Mouse (Mus musculus): ENCODE measurements at regions not wholly inside any gene's neighbourhood (a gene's known extent, or its start where the extent isn't known, plus 50 kb on each side); places are given as distances from the start of the nearest gene placed in this dataset.

DNA sequence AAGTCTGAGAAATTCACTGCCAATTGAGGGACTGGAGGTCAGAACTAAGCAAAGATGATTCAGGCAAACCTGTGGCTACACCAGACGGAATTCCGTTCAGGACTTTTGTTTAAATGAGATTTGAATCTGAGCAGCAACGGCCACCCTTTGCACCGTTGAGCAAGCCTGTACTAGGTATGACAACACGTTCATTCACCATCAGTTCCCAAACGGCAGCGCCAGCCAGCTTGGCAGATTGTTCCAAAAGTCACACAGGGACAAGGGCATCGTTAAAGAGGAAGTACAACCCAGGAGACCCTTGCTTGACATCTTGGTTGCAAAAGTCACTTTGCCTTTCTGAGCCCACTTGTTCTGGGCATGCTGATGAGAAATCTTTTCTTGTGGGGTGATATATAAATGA, 233.5 kb downstream of the Foxo1 start:
- Histone ChIP-seq H3K4me1 (ENCODE audit: control insufficient read depth, low read depth, low read length) (no peaks in the 10 kb centered on the region; the same call in none of the 2 replicates), H3K9ac (ENCODE audit: low read depth, low read length) (no peak overlapping the region), H3K27me3 (ENCODE audit: control insufficient read depth, insufficient read depth, low read depth, low read length) (no peaks in the 10 kb centered on the region), H3K9me3 (replicated peaks; ENCODE audit: control insufficient read depth, low read length) (no peaks in the 10 kb centered on the region), H3K27ac (ENCODE audit: low read length) (peak overlapping the region; percentile 48; the same call in 1 of the 2 replicates), H3K36me3 (ENCODE audit: control insufficient read depth, insufficient read depth) (no peaks in the 10 kb centered on the region), H3K4me3 (ENCODE audit: low read depth, low read length) (no peak overlapping the region), H3K4me2 (ENCODE audit: low read depth, low read length) (no peak overlapping the region)
- ATAC-seq (ENCODE audit: low read depth) = peak; percentile 51
- 51% methylated on average over 8 of the region's 8 CpGs for WGBS (ENCODE audit: insufficient replicate concordance)

DNA sequence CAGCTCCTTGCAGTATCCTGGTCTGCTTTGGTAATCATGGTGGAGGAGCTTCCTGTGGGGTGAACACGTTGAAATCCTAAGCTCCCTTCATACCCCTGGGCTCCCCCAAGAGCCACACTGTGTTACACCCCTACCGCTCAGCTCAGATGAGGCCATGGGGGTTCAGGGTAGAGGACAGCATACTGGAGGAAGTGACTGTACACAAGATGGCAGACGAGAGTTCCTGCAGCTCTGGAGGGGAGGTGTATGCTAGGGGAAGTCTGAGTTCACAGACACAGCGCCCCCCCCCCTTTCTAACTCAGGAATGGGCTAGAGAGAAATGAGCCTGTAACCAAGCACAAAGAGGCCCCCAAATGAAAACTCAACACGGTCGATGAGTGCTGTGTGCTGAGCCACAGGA, 231.9 kb downstream of the Foxo1 start:
- ATAC-seq (ENCODE audit: low read depth) = no peak
- Histone ChIP-seq H3K27me3 (ENCODE audit: control insufficient read depth, insufficient read depth, low read depth, low read length) (no peaks in the 10 kb centered on the region), H3K4me2 (ENCODE audit: low read depth, low read length) (no peak overlapping the region), H3K27ac (ENCODE audit: low read length) (no peak overlapping the region), H3K4me1 (ENCODE audit: control insufficient read depth, low read depth, low read length) (no peaks in the 10 kb centered on the region; the same call in none of the 2 replicates), H3K4me3 (ENCODE audit: low read depth, low read length) (no peak overlapping the region), H3K9me3 (replicated peaks; ENCODE audit: control insufficient read depth, low read length) (no peaks in the 10 kb centered on the region), H3K36me3 (ENCODE audit: control insufficient read depth, insufficient read depth) (no peaks in the 10 kb centered on the region), H3K9ac (ENCODE audit: low read depth, low read length) (no peak overlapping the region)
- 59% methylated on average over 6 of the region's 6 CpGs for WGBS (ENCODE audit: insufficient replicate concordance)

DNA sequence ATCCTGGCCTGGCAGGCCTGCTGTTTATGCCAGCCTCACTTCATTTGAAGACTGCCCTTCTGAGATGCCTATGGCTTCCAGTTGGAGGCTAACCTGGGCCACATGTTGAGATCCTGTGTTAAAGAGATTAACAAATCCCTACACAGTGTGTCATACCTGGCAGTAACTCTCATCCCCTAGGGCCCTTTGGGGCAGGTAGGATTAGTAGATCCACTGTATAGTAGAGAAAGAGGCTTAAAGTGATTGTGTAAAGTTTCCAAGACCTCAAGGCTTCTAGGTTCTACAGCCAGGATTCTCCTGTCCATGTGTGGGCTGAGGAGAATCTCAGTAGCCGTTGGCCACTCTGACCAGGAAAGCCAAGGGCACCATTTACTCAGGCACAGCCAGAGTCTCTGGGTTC, 231.4 kb downstream of the Foxo1 start:
- Histone ChIP-seq H3K36me3 (ENCODE audit: control insufficient read depth, insufficient read depth) (no peaks in the 10 kb centered on the region), H3K27me3 (ENCODE audit: control insufficient read depth, insufficient read depth, low read depth, low read length) (no peaks in the 10 kb centered on the region), H3K4me2 (ENCODE audit: low read depth, low read length) (no peak overlapping the region), H3K9me3 (replicated peaks; ENCODE audit: control insufficient read depth, low read length) (no peaks in the 10 kb centered on the region), H3K4me1 (ENCODE audit: control insufficient read depth, low read depth, low read length) (no peaks in the 10 kb centered on the region; the same call in none of the 2 replicates), H3K27ac (ENCODE audit: low read length) (no peak overlapping the region), H3K9ac (ENCODE audit: low read depth, low read length) (no peak overlapping the region), H3K4me3 (ENCODE audit: low read depth, low read length) (no peak overlapping the region)
- ATAC-seq (ENCODE audit: low read depth) = no peak
- WGBS (ENCODE audit: insufficient replicate concordance) = 71% methylated on average over 1 of the region's 1 CpGs

GRCm38 (mm10) chr3:52498506-52499228, 230.5 kb downstream of the Foxo1 start:
- H3K27ac ChIP-seq (ENCODE audit: low read length) = no peak overlapping the region
- H3K36me3 ChIP-seq (ENCODE audit: control insufficient read depth, insufficient read depth) = no peaks in the 10 kb centered on the region
- H3K4me3 ChIP-seq (ENCODE audit: low read depth, low read length) = no peak overlapping the region
- no peaks in the 10 kb centered on the region; the same call in none of the 2 replicates for H3K4me1 ChIP-seq (ENCODE audit: control insufficient read depth, low read depth, low read length)
- H3K4me2 ChIP-seq (ENCODE audit: low read depth, low read length) = no peak overlapping the region
- 60% methylated on average over 15 of the region's 15 CpGs for WGBS (ENCODE audit: insufficient replicate concordance)
- no peaks in the 10 kb centered on the region for H3K27me3 ChIP-seq (ENCODE audit: control insufficient read depth, insufficient read depth, low read depth, low read length)
- H3K9ac ChIP-seq (ENCODE audit: low read depth, low read length) = no peak overlapping the region
- no peak for ATAC-seq (ENCODE audit: low read depth)
- H3K9me3 ChIP-seq (replicated peaks; ENCODE audit: control insufficient read depth, low read length) = no peaks in the 10 kb centered on the region

DNA sequence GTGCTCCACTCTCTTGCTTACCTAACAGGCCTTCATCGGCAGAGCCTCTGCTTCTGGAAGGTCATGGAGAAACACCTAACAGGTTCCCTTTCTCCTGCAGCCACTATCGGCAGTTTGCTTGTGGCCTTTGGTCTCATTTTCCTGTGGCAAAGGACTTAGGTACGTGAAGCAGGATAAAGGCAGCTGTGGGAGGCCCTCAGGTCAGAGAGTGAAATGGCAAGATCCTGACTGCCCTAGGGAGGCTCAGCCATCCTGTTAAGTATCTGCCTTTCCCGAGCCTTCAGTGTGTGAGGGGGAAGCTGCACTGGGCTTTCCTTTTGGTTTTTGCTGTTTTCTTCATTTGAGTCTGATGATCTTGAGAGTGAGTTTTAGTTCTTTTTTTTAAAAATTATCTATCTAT, 228.8 kb downstream of the Foxo1 start:
- H3K4me1 ChIP-seq (ENCODE audit: control insufficient read depth, low read depth, low read length) = no peaks in the 10 kb centered on the region; the same call in none of the 2 replicates
- no peak overlapping the region for H3K4me2 ChIP-seq (ENCODE audit: low read depth, low read length)
- no peak for ATAC-seq (ENCODE audit: low read depth)
- H3K36me3 ChIP-seq (ENCODE audit: control insufficient read depth, insufficient read depth) = no peaks in the 10 kb centered on the region
- H3K9ac ChIP-seq (ENCODE audit: low read depth, low read length) = no peak overlapping the region
- no peak overlapping the region for H3K27ac ChIP-seq (ENCODE audit: low read length)
- H3K9me3 ChIP-seq (replicated peaks; ENCODE audit: control insufficient read depth, low read length) = no peaks in the 10 kb centered on the region
- 63% methylated on average over 4 of the region's 4 CpGs for WGBS (ENCODE audit: insufficient replicate concordance)
- no peaks in the 10 kb centered on the region for H3K27me3 ChIP-seq (ENCODE audit: control insufficient read depth, insufficient read depth, low read depth, low read length)
- no peak overlapping the region for H3K4me3 ChIP-seq (ENCODE audit: low read depth, low read length)

GRCm38 (mm10) chr3:52495401-52495800, 227.3 kb downstream of the Foxo1 start:
- H3K27ac ChIP-seq (ENCODE audit: low read length) = no peak overlapping the region
- no peak overlapping the region for H3K4me2 ChIP-seq (ENCODE audit: low read depth, low read length)
- H3K9me3 ChIP-seq (replicated peaks; ENCODE audit: control insufficient read depth, low read length) = no peaks in the 10 kb centered on the region
- H3K9ac ChIP-seq (ENCODE audit: low read depth, low read length) = no peak overlapping the region
- no peaks in the 10 kb centered on the region; the same call in 1 of the 2 replicates for H3K4me1 ChIP-seq (ENCODE audit: control insufficient read depth, low read depth, low read length)
- 0 out of 2 replicates have a peak, but pooled peaks have one; percentile 37 for ATAC-seq (ENCODE audit: low read depth)
- no peak overlapping the region for H3K4me3 ChIP-seq (ENCODE audit: low read depth, low read length)
- no peaks in the 10 kb centered on the region for H3K27me3 ChIP-seq (ENCODE audit: control insufficient read depth, insufficient read depth, low read depth, low read length)
- no peaks in the 10 kb centered on the region for H3K36me3 ChIP-seq (ENCODE audit: control insufficient read depth, insufficient read depth)

DNA sequence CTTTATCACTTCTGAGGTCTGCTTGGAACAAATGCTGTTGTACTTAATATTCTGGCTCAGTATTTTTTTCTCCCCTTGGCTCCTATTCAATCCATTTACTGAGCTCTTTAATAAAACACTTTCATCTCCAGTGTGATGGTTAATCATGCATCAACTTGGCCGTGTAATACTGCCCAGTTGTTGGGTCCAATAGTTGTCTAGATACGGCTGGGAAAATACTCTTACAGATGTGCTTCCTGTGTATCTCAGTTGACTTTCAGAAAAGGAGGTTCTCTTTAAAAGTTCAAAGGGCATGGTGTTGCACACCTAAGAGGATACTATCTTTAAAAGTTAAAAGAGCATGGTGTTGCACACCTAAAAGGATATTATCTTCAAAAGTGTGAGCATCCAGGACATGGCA, 226.8 kb downstream of the Foxo1 start:
- H3K4me3 ChIP-seq (ENCODE audit: low read depth, low read length) = no peak overlapping the region
- H3K9ac ChIP-seq (ENCODE audit: low read depth, low read length) = no peak overlapping the region
- no peaks in the 10 kb centered on the region for H3K9me3 ChIP-seq (replicated peaks; ENCODE audit: control insufficient read depth, low read length)
- no peaks in the 10 kb centered on the region for H3K27me3 ChIP-seq (ENCODE audit: control insufficient read depth, insufficient read depth, low read depth, low read length)
- no peaks in the 10 kb centered on the region for H3K36me3 ChIP-seq (ENCODE audit: control insufficient read depth, insufficient read depth)
- ATAC-seq (ENCODE audit: low read depth) = no peak
- no peak overlapping the region for H3K4me2 ChIP-seq (ENCODE audit: low read depth, low read length)
- WGBS (ENCODE audit: insufficient replicate concordance) = 58% methylated on average over 2 of the region's 2 CpGs
- no peak overlapping the region for H3K27ac ChIP-seq (ENCODE audit: low read length)
- peaks cover 2% of the 10 kb centered on the region; the same call in 1 of the 2 replicates for H3K4me1 ChIP-seq (ENCODE audit: control insufficient read depth, low read depth, low read length)

GRCm38 (mm10) chr3:52479186-52479585, 211.1 kb downstream of the Foxo1 start:
- H3K4me1 ChIP-seq (ENCODE audit: control insufficient read depth, low read depth, low read length) = no peaks in the 10 kb centered on the region
- H3K27ac ChIP-seq (ENCODE audit: low read length) = no peak overlapping the region
- H3K9ac ChIP-seq (ENCODE audit: low read depth, low read length) = no peak overlapping the region
- no peaks in the 10 kb centered on the region for H3K27me3 ChIP-seq (ENCODE audit: control insufficient read depth, insufficient read depth, low read depth, low read length)
- H3K36me3 ChIP-seq (ENCODE audit: control insufficient read depth, insufficient read depth) = no peaks in the 10 kb centered on the region
- no peak for ATAC-seq (ENCODE audit: low read depth)
- no peak overlapping the region for H3K4me3 ChIP-seq (ENCODE audit: low read depth, low read length)
- 53% methylated on average over 5 of the region's 5 CpGs for WGBS (ENCODE audit: insufficient replicate concordance)
- no peak overlapping the region for H3K4me2 ChIP-seq (ENCODE audit: low read depth, low read length)
- no peaks in the 10 kb centered on the region for H3K9me3 ChIP-seq (replicated peaks; ENCODE audit: control insufficient read depth, low read length)

GRCm38 (mm10) chr3:52469900-52470299, 201.8 kb downstream of the Foxo1 start:
- no peak overlapping the region for H3K9ac ChIP-seq (ENCODE audit: low read depth, low read length)
- no peak overlapping the region for H3K4me3 ChIP-seq (ENCODE audit: low read depth, low read length)
- H3K9me3 ChIP-seq (replicated peaks; ENCODE audit: control insufficient read depth, low read length) = no peaks in the 10 kb centered on the region
- no peaks in the 10 kb centered on the region for H3K36me3 ChIP-seq (ENCODE audit: control insufficient read depth, insufficient read depth)
- no peaks in the 10 kb centered on the region for H3K27me3 ChIP-seq (ENCODE audit: control insufficient read depth, insufficient read depth, low read depth, low read length)
- no peak overlapping the region for H3K4me2 ChIP-seq (ENCODE audit: low read depth, low read length)
- H3K4me1 ChIP-seq (ENCODE audit: control insufficient read depth, low read depth, low read length) = no peaks in the 10 kb centered on the region
- 54% methylated on average over 4 of the region's 4 CpGs for WGBS (ENCODE audit: insufficient replicate concordance)
- H3K27ac ChIP-seq (ENCODE audit: low read length) = no peak overlapping the region
- no peak for ATAC-seq (ENCODE audit: low read depth)
